Mouse (Mus musculus): ENCODE results near the gene Med12. TPM values are rescaled to one million over a fixed set of nuclear protein-coding genes. Genes with fewer than 3 reads are reported as not detected.

Med12 gene
- polyA plus RNA-seq, 1 experiment from 2014 or later, result 38.0 TPM

DNA sequence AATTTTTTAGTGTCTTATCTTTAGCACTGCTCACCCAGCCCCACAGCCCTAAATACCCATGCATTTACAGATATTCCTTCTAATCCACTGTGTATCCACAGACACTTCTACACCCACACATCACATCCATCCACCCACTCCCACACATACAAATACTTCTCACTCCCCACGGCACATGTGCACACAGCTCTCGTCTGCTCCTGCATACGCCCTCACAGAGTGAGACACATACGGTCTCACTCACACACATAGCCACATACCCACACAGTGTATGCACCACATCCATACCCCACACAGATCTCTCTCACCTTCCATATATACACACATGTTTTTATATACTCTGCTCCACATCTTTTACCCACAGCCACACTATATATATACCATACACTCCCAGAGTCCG, 35.5 kb downstream of the Med12 start:
- no peak for ATAC-seq (ENCODE audit: low read depth)
- WGBS, result 90% methylated on average over 5 of the region's 5 CpGs
- DNase-seq (ENCODE audit: low spot score), result no peak

DNA sequence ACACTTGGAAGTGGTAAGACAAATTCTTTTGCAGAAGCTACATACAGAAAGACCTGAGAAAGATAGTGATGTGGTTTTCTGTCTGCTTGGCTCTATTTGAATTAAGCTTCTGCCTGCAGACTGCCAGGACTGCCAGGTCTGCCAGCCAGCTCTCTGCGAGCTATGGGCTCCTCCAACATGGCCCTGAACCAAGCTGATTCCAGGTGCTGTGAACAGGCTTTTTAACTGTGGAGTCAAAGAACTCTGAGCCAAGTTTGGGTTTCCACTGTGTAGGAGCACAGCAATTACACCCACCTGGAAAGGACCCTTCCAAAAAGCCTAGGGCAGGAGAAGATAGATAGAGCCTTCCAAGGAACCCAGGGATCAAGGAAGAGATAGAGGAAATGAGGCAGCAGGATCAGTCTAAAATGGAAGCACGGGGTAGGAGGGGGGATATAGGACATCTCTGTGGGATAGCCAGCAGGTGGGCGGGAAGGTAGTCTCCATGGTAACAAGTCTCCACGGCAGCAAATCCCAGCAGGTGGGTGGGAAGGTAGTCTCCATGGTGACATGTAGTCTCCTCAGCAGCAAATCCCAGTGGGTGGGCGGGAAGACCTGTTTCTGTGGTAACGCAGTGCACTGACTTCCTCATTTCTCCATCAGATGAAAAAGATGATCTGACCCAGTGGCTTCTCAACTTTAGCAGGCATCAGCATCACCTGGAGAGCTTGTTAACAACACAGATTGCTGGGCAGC, 40.0 kb downstream of the Med12 start:
- H3K4me1 ChIP-seq (ENCODE audit: control insufficient read depth, insufficient read depth, low read length), result no peaks in the 10 kb centered on the region
- no peak overlapping the region for H3K4me2 ChIP-seq (ENCODE audit: low read depth, low read length)
- DNase-seq (ENCODE audit: low spot score) (peak; percentile 22), ATAC-seq (ENCODE audit: low read depth) (peak; percentile 60; the same call in 1 of the 2 replicates)
- H3K27ac ChIP-seq (replicated peaks; ENCODE audit: low read depth, low read length), result no peak overlapping the region
- no peaks in the 10 kb centered on the region for H3K36me3 ChIP-seq (ENCODE audit: control insufficient read depth, insufficient read depth, low read length)
- no peaks in the 10 kb centered on the region for H3K9me3 ChIP-seq (ENCODE audit: control insufficient read depth, low read length)
- H3K9ac ChIP-seq (ENCODE audit: low read depth, low read length), result no peak overlapping the region
- H3K4me3 ChIP-seq (ENCODE audit: low read depth, low read length), result no peak overlapping the region
- WGBS, result 31% methylated on average over 6 of the region's 6 CpGs
- H3K27me3 ChIP-seq (replicated peaks; ENCODE audit: control insufficient read depth, insufficient read depth, low read length), result 0 out of 2 replicates have a peak, but pooled peaks cover 3% of the 10 kb centered on the region

More for the DNA sequence above, 35.5 kb downstream of the Med12 start:
- no peak overlapping the region for H3K4me3 ChIP-seq (ENCODE audit: low read depth, low read length)
- no peaks in the 10 kb centered on the region for H3K27me3 ChIP-seq (replicated peaks; ENCODE audit: control insufficient read depth, insufficient read depth, low read length)
- no peak overlapping the region for H3K9ac ChIP-seq (ENCODE audit: low read depth, low read length)
- H3K36me3 ChIP-seq (ENCODE audit: control insufficient read depth, insufficient read depth, low read length), result no peaks in the 10 kb centered on the region
- no peaks in the 10 kb centered on the region for H3K9me3 ChIP-seq (ENCODE audit: control insufficient read depth, low read length)
- no peaks in the 10 kb centered on the region for H3K4me1 ChIP-seq (ENCODE audit: control insufficient read depth, insufficient read depth, low read length)
- H3K27ac ChIP-seq (replicated peaks; ENCODE audit: low read depth, low read length), result no peak overlapping the region
- no peak overlapping the region for H3K4me2 ChIP-seq (ENCODE audit: low read depth, low read length)

- DNase-seq (ENCODE audit: low spot score) (no peak), ATAC-seq (ENCODE audit: low read depth) (no peak)
- Histone ChIP-seq H3K27me3 (replicated peaks; ENCODE audit: control insufficient read depth, insufficient read depth, low read length) (0 out of 2 replicates have a peak, but pooled peaks cover 3% of the 10 kb centered on the region), H3K4me3 (ENCODE audit: low read depth, low read length) (no peak overlapping the region), H3K4me1 (ENCODE audit: control insufficient read depth, insufficient read depth, low read length) (no peaks in the 10 kb centered on the region), H3K27ac (replicated peaks; ENCODE audit: low read depth, low read length) (no peak overlapping the region), H3K9me3 (ENCODE audit: control insufficient read depth, low read length) (no peaks in the 10 kb centered on the region), H3K9ac (ENCODE audit: low read depth, low read length) (no peak overlapping the region), H3K4me2 (ENCODE audit: low read depth, low read length) (no peak overlapping the region), H3K36me3 (ENCODE audit: control insufficient read depth, insufficient read depth, low read length) (no peaks in the 10 kb centered on the region)
- 91% methylated on average over 9 of the region's 12 CpGs for WGBS
These were observed 45.9 kb downstream of the Med12 start for GRCm38 (mm10) chrX:101319775-101320174.

GRCm38 (mm10) chrX:101325989-101326899, 52.4 kb downstream of the Med12 start:
- DNase-seq (ENCODE audit: low spot score), result no peak
- 61% methylated on average over 8 of the region's 8 CpGs for WGBS
- no peaks in the 10 kb centered on the region; the same call in 1 of the 2 replicates for H3K27me3 ChIP-seq (replicated peaks; ENCODE audit: control insufficient read depth, insufficient read depth, low read length)
- no peaks in the 10 kb centered on the region for H3K36me3 ChIP-seq (ENCODE audit: control insufficient read depth, insufficient read depth, low read length)
- H3K4me3 ChIP-seq (ENCODE audit: low read depth, low read length), result no peak overlapping the region
- ATAC-seq (ENCODE audit: low read depth), result no peak
- H3K4me2 ChIP-seq (ENCODE audit: low read depth, low read length), result no peak overlapping the region
- no peaks in the 10 kb centered on the region for H3K4me1 ChIP-seq (ENCODE audit: control insufficient read depth, insufficient read depth, low read length)
- no peak overlapping the region for H3K9ac ChIP-seq (ENCODE audit: low read depth, low read length)
- no peak overlapping the region for H3K27ac ChIP-seq (replicated peaks; ENCODE audit: low read depth, low read length)
- no peaks in the 10 kb centered on the region for H3K9me3 ChIP-seq (ENCODE audit: control insufficient read depth, low read length)

- Histone ChIP-seq H3K36me3 (ENCODE audit: control insufficient read depth, insufficient read depth, low read length) (no peaks in the 10 kb centered on the region), H3K27ac (replicated peaks; ENCODE audit: low read depth, low read length) (peak overlapping the region; percentile 58; the same call in 1 of the 2 replicates), H3K4me1 (ENCODE audit: control insufficient read depth, insufficient read depth, low read length) (no peaks in the 10 kb centered on the region), H3K9ac (ENCODE audit: low read depth, low read length) (no peak overlapping the region), H3K4me2 (ENCODE audit: low read depth, low read length) (no peak overlapping the region), H3K4me3 (ENCODE audit: low read depth, low read length) (no peak overlapping the region), H3K9me3 (ENCODE audit: control insufficient read depth, low read length) (no peaks in the 10 kb centered on the region), H3K27me3 (replicated peaks; ENCODE audit: control insufficient read depth, insufficient read depth, low read length) (no peaks in the 10 kb centered on the region; the same call in 1 of the 2 replicates)
- WGBS, result 20% methylated on average over 8 of the region's 10 CpGs
- peak; percentile 64 for DNase-seq (ENCODE audit: low spot score)
- no peak for ATAC-seq (ENCODE audit: low read depth)
These were observed 55.7 kb downstream of the Med12 start for GRCm38 (mm10) chrX:101329372-101330028.

DNA sequence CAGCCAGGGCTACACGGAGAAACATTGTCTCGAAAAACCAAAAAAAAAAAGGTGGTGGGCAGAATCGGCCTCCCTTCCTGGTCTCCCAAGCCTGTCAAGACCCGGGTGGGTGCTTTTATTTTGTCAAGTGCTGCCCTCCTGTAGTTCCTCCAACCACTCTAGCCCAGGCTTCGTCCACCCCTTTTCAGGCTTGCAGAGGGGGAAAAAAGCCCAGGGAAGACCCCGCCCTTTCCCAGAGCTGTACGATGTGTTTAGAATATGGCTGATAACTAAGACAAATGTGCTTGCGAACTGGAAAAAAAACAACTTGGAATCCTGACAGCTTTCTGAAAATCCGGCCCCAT, 58.2 kb downstream of the Med12 start:
- H3K9ac ChIP-seq (ENCODE audit: low read depth, low read length), result peak overlapping the region; percentile 65
- peak overlapping the region; percentile 38 for H3K4me3 ChIP-seq (ENCODE audit: low read depth, low read length)
- ATAC-seq (ENCODE audit: low read depth), result peak; percentile 13

GRCm38 (mm10) chrX:101332375-101333211, 58.8 kb downstream of the Med12 start:
- Histone ChIP-seq H3K4me3 (ENCODE audit: low read depth, low read length) (peak overlapping the region; percentile 38), H3K4me1 (ENCODE audit: control insufficient read depth, insufficient read depth, low read length) (no peaks in the 10 kb centered on the region), H3K27me3 (replicated peaks; ENCODE audit: control insufficient read depth, insufficient read depth, low read length) (no peaks in the 10 kb centered on the region; the same call in 1 of the 2 replicates), H3K9me3 (ENCODE audit: control insufficient read depth, low read length) (no peaks in the 10 kb centered on the region), H3K4me2 (ENCODE audit: low read depth, low read length) (peak overlapping the region; percentile 55), H3K9ac (ENCODE audit: low read depth, low read length) (peak overlapping the region; percentile 65), H3K27ac (replicated peaks; ENCODE audit: low read depth, low read length) (peak overlapping the region; percentile 95), H3K36me3 (ENCODE audit: control insufficient read depth, insufficient read depth, low read length) (no peaks in the 10 kb centered on the region)
- WGBS, result 40% methylated on average over 28 of the region's 49 CpGs
- DNase-seq (ENCODE audit: low spot score) (peak; percentile 97), ATAC-seq (ENCODE audit: low read depth) (peak; percentile 98)

More for the DNA sequence above, 58.2 kb downstream of the Med12 start:
- WGBS, result 39% methylated on average over 9 of the region's 9 CpGs
- H3K4me2 ChIP-seq (ENCODE audit: low read depth, low read length), result peak overlapping the region; percentile 52
- no peaks in the 10 kb centered on the region; the same call in 1 of the 2 replicates for H3K27me3 ChIP-seq (replicated peaks; ENCODE audit: control insufficient read depth, insufficient read depth, low read length)
- no peaks in the 10 kb centered on the region for H3K4me1 ChIP-seq (ENCODE audit: control insufficient read depth, insufficient read depth, low read length)
- no peak for DNase-seq (ENCODE audit: low spot score)
- H3K9me3 ChIP-seq (ENCODE audit: control insufficient read depth, low read length), result no peaks in the 10 kb centered on the region
- H3K36me3 ChIP-seq (ENCODE audit: control insufficient read depth, insufficient read depth, low read length), result no peaks in the 10 kb centered on the region
- H3K27ac ChIP-seq (replicated peaks; ENCODE audit: low read depth, low read length), result peak overlapping the region; percentile 95
